Mouse (Mus musculus): Measurements from ENCODE around the gene Kxd1. TPM values are rescaled to one million over a fixed set of nuclear protein-coding genes. Genes with fewer than 3 reads are reported as not detected.

The Kxd1 gene
- polyA plus RNA-seq, 1 experiment from 2014 or later = 65.8 TPM

- Histone ChIP-seq H3K27ac (replicated peaks) (no peak overlapping the region), H3K4me1 (peaks cover 53% of the 10 kb centered on the region), H3K9ac (no peak overlapping the region), H3K27me3 (replicated peaks) (no peaks in the 10 kb centered on the region), H3K36me3 (0 out of 2 replicates have a peak, but pooled peaks cover 4% of the 10 kb centered on the region), H3K4me3 (no peak overlapping the region), H3K9me3 (no peaks in the 10 kb centered on the region), H3K4me2 (no peak overlapping the region)
- 79% methylated on average over 4 of the region's 4 CpGs for WGBS
- no peak for ATAC-seq (ENCODE audit: extremely low read depth, insufficient number of reproducible peaks, low FRiP score, low TSS enrichment)
Measured at GRCm38 (mm10) chr8:70546412-70546811, 18.7 kb upstream of the Kxd1 start.

- 62% methylated on average over 6 of the region's 6 CpGs for WGBS
- H3K27ac ChIP-seq (replicated peaks) = peak overlapping the region; percentile 53
- ATAC-seq (ENCODE audit: extremely low read depth, insufficient number of reproducible peaks, low FRiP score, low TSS enrichment) = no peak
Measured at GRCm38 (mm10) chr8:70544200-70544687, 16.5 kb upstream of the Kxd1 start.

GRCm38 (mm10) chr8:70541081-70541480 lies 13.3 kb upstream of the Kxd1 start:
- H3K27me3 ChIP-seq (replicated peaks) = no peaks in the 10 kb centered on the region

More at GRCm38 (mm10) chr8:70544200-70544687, 16.5 kb upstream of the Kxd1 start:
- H3K27me3 ChIP-seq (replicated peaks) = no peaks in the 10 kb centered on the region
- peaks cover 59% of the 10 kb centered on the region for H3K4me1 ChIP-seq
- H3K9ac ChIP-seq = no peak overlapping the region
- no peak overlapping the region for H3K4me3 ChIP-seq
- 0 out of 2 replicates have a peak, but pooled peaks cover 3% of the 10 kb centered on the region for H3K36me3 ChIP-seq
- no peak overlapping the region for H3K4me2 ChIP-seq
- no peaks in the 10 kb centered on the region for H3K9me3 ChIP-seq

GRCm38 (mm10) chr8:70540507-70541071 lies 12.8 kb upstream of the Kxd1 start:
- no peak for ATAC-seq (ENCODE audit: extremely low read depth, insufficient number of reproducible peaks, low FRiP score, low TSS enrichment)
- Histone ChIP-seq H3K27me3 (replicated peaks) (no peaks in the 10 kb centered on the region), H3K4me2 (peak overlapping the region; percentile 87), H3K36me3 (peaks cover 20% of the 10 kb centered on the region), H3K4me3 (peak overlapping the region; percentile 74), H3K9me3 (no peaks in the 10 kb centered on the region), H3K4me1 (peaks cover 46% of the 10 kb centered on the region), H3K9ac (peak overlapping the region; percentile 93), H3K27ac (replicated peaks) (peak overlapping the region; percentile 95)
- WGBS = 31% methylated on average over 7 of the region's 7 CpGs

More at GRCm38 (mm10) chr8:70541081-70541480, 13.3 kb upstream of the Kxd1 start:
- Histone ChIP-seq H3K4me2 (peak overlapping the region; percentile 87), H3K9me3 (no peaks in the 10 kb centered on the region), H3K4me3 (peak overlapping the region; percentile 74), H3K4me1 (peaks cover 46% of the 10 kb centered on the region), H3K36me3 (peaks cover 15% of the 10 kb centered on the region), H3K27ac (replicated peaks) (peak overlapping the region; percentile 95), H3K9ac (peak overlapping the region; percentile 93)
- WGBS = 59% methylated on average over 5 of the region's 5 CpGs
- no peak for ATAC-seq (ENCODE audit: extremely low read depth, insufficient number of reproducible peaks, low FRiP score, low TSS enrichment)

- Histone ChIP-seq H3K4me2 (peak overlapping the region; percentile 87), H3K27ac (replicated peaks) (peak overlapping the region; percentile 95), H3K9me3 (no peaks in the 10 kb centered on the region), H3K27me3 (replicated peaks) (no peaks in the 10 kb centered on the region), H3K4me3 (peak overlapping the region; percentile 74), H3K36me3 (peaks cover 26% of the 10 kb centered on the region), H3K4me1 (peaks cover 48% of the 10 kb centered on the region), H3K9ac (peak overlapping the region; percentile 93)
- 8% methylated on average over 4 of the region's 4 CpGs for WGBS
- ATAC-seq (ENCODE audit: extremely low read depth, insufficient number of reproducible peaks, low FRiP score, low TSS enrichment) = no peak
Measured at GRCm38 (mm10) chr8:70540013-70540506, 12.3 kb upstream of the Kxd1 start.

GRCm38 (mm10) chr8:70539077-70539813 lies 11.5 kb upstream of the Kxd1 start, which contains the start of gene Ell:
TSS of gene Ell (plus strand) at chr8:70539457.
- H3K27me3 ChIP-seq (replicated peaks) = no peaks in the 10 kb centered on the region
- WGBS = under 1% methylated on average over 58 of the region's 58 CpGs
- no peaks in the 10 kb centered on the region for H3K9me3 ChIP-seq

GRCm38 (mm10) chr8:70538633-70539076 lies 10.9 kb upstream of the Kxd1 start:
- Histone ChIP-seq H3K9me3 (no peaks in the 10 kb centered on the region), H3K4me3 (peak overlapping the region; percentile 74), H3K9ac (peak overlapping the region; percentile 93), H3K27ac (replicated peaks) (peak overlapping the region; percentile 95), H3K36me3 (peaks cover 40% of the 10 kb centered on the region), H3K27me3 (replicated peaks) (no peaks in the 10 kb centered on the region), H3K4me2 (peak overlapping the region; percentile 87), H3K4me1 (peaks cover 44% of the 10 kb centered on the region)
- under 1% methylated on average over 32 of the region's 32 CpGs for WGBS
- peak; percentile 77 for ATAC-seq (ENCODE audit: extremely low read depth, insufficient number of reproducible peaks, low FRiP score, low TSS enrichment)

More at GRCm38 (mm10) chr8:70539077-70539813, 11.5 kb upstream of the Kxd1 start, which contains the start of gene Ell:
- peaks cover 50% of the 10 kb centered on the region for H3K4me1 ChIP-seq
- H3K4me3 ChIP-seq = peak within 1 kb of the TSS; percentile 74
- peak within 1 kb of the TSS; percentile 93 for H3K9ac ChIP-seq
- ATAC-seq (ENCODE audit: extremely low read depth, insufficient number of reproducible peaks, low FRiP score, low TSS enrichment) = peak; percentile 87
- H3K27ac ChIP-seq (replicated peaks) = peak within 1 kb of the TSS; percentile 95
- peak within 1 kb of the TSS; percentile 87 for H3K4me2 ChIP-seq
- peaks cover 34% of the 10 kb centered on the region for H3K36me3 ChIP-seq

GRCm38 (mm10) chr8:70538024-70538579 lies 10.3 kb upstream of the Kxd1 start:
- WGBS = 13% methylated on average over 24 of the region's 24 CpGs
- ATAC-seq (ENCODE audit: extremely low read depth, insufficient number of reproducible peaks, low FRiP score, low TSS enrichment) = no peak
- Histone ChIP-seq H3K4me1 (peaks cover 39% of the 10 kb centered on the region), H3K36me3 (peaks cover 45% of the 10 kb centered on the region), H3K4me3 (peak overlapping the region; percentile 74), H3K27ac (replicated peaks) (peak overlapping the region; percentile 95), H3K9me3 (no peaks in the 10 kb centered on the region), H3K27me3 (replicated peaks) (no peaks in the 10 kb centered on the region), H3K9ac (peak overlapping the region; percentile 93), H3K4me2 (peak overlapping the region; percentile 87)

- H3K27me3 ChIP-seq (replicated peaks) = no peaks in the 10 kb centered on the region
- H3K36me3 ChIP-seq = peaks cover 69% of the 10 kb centered on the region
- H3K27ac ChIP-seq (replicated peaks) = no peak overlapping the region
- H3K9ac ChIP-seq = no peak overlapping the region
- WGBS = 60% methylated on average over 2 of the region's 2 CpGs
- no peaks in the 10 kb centered on the region for H3K9me3 ChIP-seq
- H3K4me1 ChIP-seq = peaks cover 25% of the 10 kb centered on the region
- ATAC-seq (ENCODE audit: extremely low read depth, insufficient number of reproducible peaks, low FRiP score, low TSS enrichment) = no peak
- no peak overlapping the region for H3K4me2 ChIP-seq
- no peak overlapping the region for H3K4me3 ChIP-seq
Measured at GRCm38 (mm10) chr8:70535701-70536100, 7.9 kb upstream of the Kxd1 start.

- ATAC-seq (ENCODE audit: extremely low read depth, insufficient number of reproducible peaks, low FRiP score, low TSS enrichment) = no peak
- no peak overlapping the region for H3K4me2 ChIP-seq
- H3K27me3 ChIP-seq (replicated peaks) = no peaks in the 10 kb centered on the region
- no peak overlapping the region for H3K4me3 ChIP-seq
- peaks cover 20% of the 10 kb centered on the region for H3K4me1 ChIP-seq
- H3K27ac ChIP-seq (replicated peaks) = no peak overlapping the region
- no peaks in the 10 kb centered on the region for H3K9me3 ChIP-seq
- no peak overlapping the region; the same call in 1 of the 2 replicates for H3K9ac ChIP-seq
- H3K36me3 ChIP-seq = peaks cover 74% of the 10 kb centered on the region
- WGBS = 75% methylated on average over 3 of the region's 3 CpGs
Measured at GRCm38 (mm10) chr8:70535221-70535620, 7.5 kb upstream of the Kxd1 start.

- no peaks in the 10 kb centered on the region for H3K27me3 ChIP-seq (replicated peaks)
- peak overlapping the region; percentile 15; the same call in 1 of the 2 replicates for H3K9ac ChIP-seq
- H3K4me3 ChIP-seq = no peak overlapping the region
- no peak overlapping the region for H3K27ac ChIP-seq (replicated peaks)
- 92% methylated on average over 12 of the region's 12 CpGs for WGBS
- H3K4me1 ChIP-seq = peaks cover 23% of the 10 kb centered on the region
- no peaks in the 10 kb centered on the region for H3K9me3 ChIP-seq
- no peak for ATAC-seq (ENCODE audit: extremely low read depth, insufficient number of reproducible peaks, low FRiP score, low TSS enrichment)
- H3K36me3 ChIP-seq = peaks cover 83% of the 10 kb centered on the region
- H3K4me2 ChIP-seq = no peak overlapping the region
Measured at GRCm38 (mm10) chr8:70534281-70534680, 6.5 kb upstream of the Kxd1 start.

Data from heart, embryonic 13.5 days (tissue).